Mouse (Mus musculus) layer of hippocampus, adult 18-20 months (tissue): ENCODE data around the gene Arid4a. TPM values are rescaled to one million over a fixed set of nuclear protein-coding genes. Genes with fewer than 3 reads are reported as not detected.

ENCODE experiments used
- DNase-seq, 2 experiments: peaks; one replicate each; pipeline ENCODE4 v3.0.0; 2022; ENCODE audit warnings: low spot score in 2 of 2
- long read RNA-seq: library from polyadenylated mRNA; stranded (forward); transcript quantifications from one replicate; pipeline ENCODE4 v2.0.0, GENCODE M21; 2021
- total RNA-seq, 2 experiments: library from RNA; stranded (reverse); gene quantifications; 2 replicates each; pipeline ENCODE4 v1.2.3; 2021

Gene Arid4a
- total RNA-seq, result 10 to 100 TPM; 40.9 to 44.2 TPM
- long read RNA-seq, full-length matches to known transcripts, result 8 of 42 reads
- long read RNA-seq, partial matches to known transcripts, result 3 of 42 reads
- long read RNA-seq, other reads (novel, unspliced or antisense), result 31 of 42 reads

- DNase-seq, result peak; percentile 97 to 100
Observed at GRCm38 (mm10) chr12:71015363-71016210, at the start of gene Arid4a. Arid4a (plus strand) TSS chr12:71015990.

GRCm38 (mm10) chr12:70967581-70967980 lies 48.2 kb upstream of the Arid4a start:
- DNase-seq, result no peak

- peak; percentile 69 to 87 for DNase-seq
Observed at GRCm38 (mm10) chr12:70968141-70968790, 47.5 kb upstream of the Arid4a start.

- peak; percentile 82 to 92 for DNase-seq
Observed at GRCm38 (mm10) chr12:70968791-70969307, 46.9 kb upstream of the Arid4a start.

- DNase-seq, result peak; percentile 22 to 72
Observed at GRCm38 (mm10) chr12:70969485-70970184, 46.2 kb upstream of the Arid4a start.

- DNase-seq, result no peak
Observed at GRCm38 (mm10) chr12:70973831-70974230, 42.0 kb upstream of the Arid4a start.

GRCm38 (mm10) chr12:70974441-70975266 lies 41.1 kb upstream of the Arid4a start, which contains the start of gene Psma3:
Psma3 (plus strand) TSS chr12:70974621.
- DNase-seq, result peak; percentile 89 to 94

GRCm38 (mm10) chr12:70975406-70975805 lies 40.4 kb upstream of the Arid4a start:
- DNase-seq, result no peak

- no peak for DNase-seq
Observed at GRCm38 (mm10) chr12:70975891-70976290, 39.9 kb upstream of the Arid4a start.

- DNase-seq, result no peak
Observed at GRCm38 (mm10) chr12:70978345-70978744, 37.4 kb upstream of the Arid4a start.

- no peak for DNase-seq
Observed at GRCm38 (mm10) chr12:70984855-70985550, 30.8 kb upstream of the Arid4a start.

GRCm38 (mm10) chr12:70997225-70997624 lies 18.6 kb upstream of the Arid4a start:
- no peak for DNase-seq

- no peak for DNase-seq
Observed at GRCm38 (mm10) chr12:70999423-70999903, 16.3 kb upstream of the Arid4a start.

GRCm38 (mm10) chr12:71000344-71000743 lies 15.4 kb upstream of the Arid4a start:
- DNase-seq, result no peak

GRCm38 (mm10) chr12:71001456-71001855 lies 14.3 kb upstream of the Arid4a start:
- DNase-seq, result no peak

- no peak for DNase-seq
Observed at GRCm38 (mm10) chr12:71003760-71004426, 11.9 kb upstream of the Arid4a start.

- DNase-seq, result no peak
Observed at GRCm38 (mm10) chr12:71006141-71006540, 9.6 kb upstream of the Arid4a start.

- no peak for DNase-seq
Observed at GRCm38 (mm10) chr12:71006901-71007300, 8.9 kb upstream of the Arid4a start.

GRCm38 (mm10) chr12:71009769-71010168 lies 6.0 kb upstream of the Arid4a start:
- no peak for DNase-seq
